Mouse (Mus musculus) ES-E14 (cell line): Measurements from ENCODE around the gene Ankrd34a.

ENCODE experiments used
- CHD2 ChIP-seq: IDR thresholded peaks from 2 replicates; pipeline ENCODE4 v1.6.1; 2014; ENCODE audit warnings: mild to moderate bottlenecking, low read depth, low read length, inconsistent platforms
- HCFC1 ChIP-seq: IDR thresholded peaks from 2 replicates; pipeline ENCODE4 v1.6.1; 2012; ENCODE audit warnings: low read length, inconsistent platforms, borderline replicate concordance; ENCODE audit not compliant: insufficient read depth
- MAFK ChIP-seq: IDR thresholded peaks from 2 replicates; pipeline ENCODE4 v1.6.1; 2014; ENCODE audit warnings: mild to moderate bottlenecking, low read depth, low read length, inconsistent platforms; ENCODE audit not compliant: insufficient read depth
- ZC3H11A ChIP-seq: IDR thresholded peaks from 2 replicates; pipeline ENCODE4 v1.6.1; 2012; ENCODE audit warnings: low read depth, mild to moderate bottlenecking, inconsistent platforms, low read length, borderline replicate concordance

DNA sequence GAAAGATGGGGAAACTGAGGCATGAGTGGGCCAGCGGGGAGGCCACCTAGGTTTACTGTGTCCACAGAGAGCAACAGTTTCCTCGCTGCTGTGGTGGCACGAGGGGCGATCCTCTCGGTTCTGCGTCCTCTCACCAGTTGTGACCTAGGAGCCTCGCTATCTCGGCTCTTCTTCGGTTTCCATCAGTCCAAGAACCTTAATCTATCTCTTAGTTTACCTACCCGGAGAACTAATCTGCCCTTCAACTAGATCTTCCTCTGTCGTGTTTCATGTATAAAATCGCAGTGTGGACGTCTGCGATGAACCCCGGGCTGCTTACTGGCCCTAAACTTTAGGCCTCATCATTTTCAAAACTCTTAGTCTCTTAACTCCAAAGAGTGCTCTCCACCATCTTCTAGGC lies 39.5 kb downstream of the Ankrd34a start:
- TF ChIP-seq HCFC1 (no peak), MAFK (no peak), ZC3H11A (no peak), CHD2 (no peak)
